Mouse (Mus musculus) midbrain, embryonic 12.5 days (tissue): ENCODE data around the gene E2f3. TPM values are rescaled to one million over a fixed set of nuclear protein-coding genes. Genes with fewer than 3 reads are reported as not detected.

Source experiments
- ATAC-seq: fragments of 200-750 bp; cut with Nextera tagmentation; 2 replicates; pipeline ENCODE4 v1.8.0; 2017; ENCODE audit warnings: low read depth, moderate TSS enrichment, moderate library complexity; ENCODE audit not compliant: low FRiP score
- H3K27ac ChIP-seq: fragments of 300-500 bp; sonication (generic); replicated peaks from 2 replicates; pipeline ENCODE4 v1.5.1; 2016; ENCODE audit warnings: mild to moderate bottlenecking
- H3K27me3 ChIP-seq: fragments of 300-500 bp; sonication (generic); 2 replicates; pipeline ENCODE4 v1.6.1; 2016; ENCODE audit warnings: mild to moderate bottlenecking
- H3K36me3 ChIP-seq: fragments of 300-500 bp; sonication (generic); 2 replicates; pipeline ENCODE4 v1.6.1; 2016
- H3K4me1 ChIP-seq: fragments of 300-500 bp; sonication (generic); 2 replicates; pipeline ENCODE4 v1.6.1; 2016
- H3K4me2 ChIP-seq: fragments of 300-500 bp; sonication (generic); replicated peaks from 2 replicates; pipeline ENCODE4 v1.6.1; 2016; ENCODE audit warnings: mild to moderate bottlenecking, moderate library complexity
- H3K4me3 ChIP-seq: fragments of 300-500 bp; sonication (generic); 2 replicates; pipeline ENCODE4 v1.5.1; 2016; ENCODE audit warnings: mild to moderate bottlenecking
- H3K9ac ChIP-seq: fragments of 300-500 bp; sonication (generic); replicated peaks from 2 replicates; pipeline ENCODE4 v1.6.1; 2016; ENCODE audit warnings: mild to moderate bottlenecking, moderate library complexity
- H3K9me3 ChIP-seq: fragments of 300-500 bp; sonication (generic); 2 replicates; pipeline ENCODE4 v1.6.1; 2016; ENCODE audit warnings: mild to moderate bottlenecking
- WGBS: fragments of 180-500 bp; shearing (Covaris S2); methylation state at CpG from one replicate; pipeline ENCODE4 v1.1.7; 2016; 5-methylcytosine and 5-hydroxymethylcytosine counted together
- polyA plus RNA-seq: library from polyadenylated mRNA; unstranded; fragments of >200 nt; fragmentation: Nextera tagmentation; extraction: Ambion mirVana; gene quantifications from 2 replicates; pipeline ENCODE4 v1.2.1, GENCODE M21; 2016

E2f3 gene
- 18.0 and 18.2 TPM in 2 replicates for polyA plus RNA-seq

DNA sequence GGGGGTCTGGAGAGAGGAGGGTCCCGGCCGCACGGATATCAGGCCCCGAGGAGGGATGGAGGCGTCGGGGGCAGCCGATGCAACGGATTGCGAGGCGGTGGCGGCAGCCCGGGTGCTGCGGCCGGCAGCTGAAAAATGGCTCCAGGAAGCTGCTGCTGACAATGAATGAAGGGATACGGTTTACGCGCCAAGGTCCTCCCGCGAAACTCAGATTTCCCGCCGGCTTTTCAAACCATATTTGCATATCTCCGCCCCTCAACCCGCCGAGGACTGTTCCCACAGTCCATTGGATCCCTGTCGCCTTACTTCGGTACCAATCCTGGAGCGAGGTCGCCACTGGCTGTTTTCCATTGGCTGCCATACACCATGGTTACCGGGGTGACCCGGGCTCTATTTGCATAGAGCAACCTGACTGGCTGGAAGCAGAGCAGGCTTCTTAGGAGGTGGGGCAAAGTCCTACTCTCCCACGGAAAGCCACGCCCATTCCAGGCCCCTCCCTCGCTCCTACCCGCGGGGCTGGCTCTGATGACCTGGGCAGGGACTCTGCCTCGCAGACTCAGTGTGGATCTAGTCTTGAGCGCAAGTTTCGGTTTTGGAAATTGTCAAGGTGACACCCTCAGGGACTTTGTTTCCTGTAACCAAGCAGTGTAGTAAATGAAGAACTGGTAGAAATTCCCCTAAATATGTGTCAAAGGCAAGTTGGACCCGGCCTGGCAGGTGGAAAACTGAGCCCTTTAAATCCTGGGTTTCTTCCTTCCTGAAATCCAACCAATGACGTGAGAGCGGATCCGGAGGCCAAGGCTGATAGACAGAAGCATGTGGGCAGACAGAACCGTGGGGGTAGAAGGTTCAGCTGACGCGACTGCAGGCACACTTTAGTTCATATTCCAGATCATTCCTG, at the start of gene E2f3:
Gene E2f3, minus strand, starts transcription at position 209 of the 901 bp plus-strand sequence.
- Histone ChIP-seq H3K4me1 (peaks cover 22% of the 10 kb centered on the region), H3K27me3 (no peaks in the 10 kb centered on the region), H3K36me3 (no peaks in the 10 kb centered on the region), H3K9ac (peak within 1 kb of the TSS; percentile 98), H3K4me3 (peak within 1 kb of the TSS; percentile 93), H3K9me3 (no peaks in the 10 kb centered on the region), H3K4me2 (peak within 1 kb of the TSS; percentile 87), H3K27ac (peak within 1 kb of the TSS; percentile 97)
- under 1% methylated on average over 45 of the region's 45 CpGs for WGBS
- ATAC-seq = peak; percentile 98

DNA sequence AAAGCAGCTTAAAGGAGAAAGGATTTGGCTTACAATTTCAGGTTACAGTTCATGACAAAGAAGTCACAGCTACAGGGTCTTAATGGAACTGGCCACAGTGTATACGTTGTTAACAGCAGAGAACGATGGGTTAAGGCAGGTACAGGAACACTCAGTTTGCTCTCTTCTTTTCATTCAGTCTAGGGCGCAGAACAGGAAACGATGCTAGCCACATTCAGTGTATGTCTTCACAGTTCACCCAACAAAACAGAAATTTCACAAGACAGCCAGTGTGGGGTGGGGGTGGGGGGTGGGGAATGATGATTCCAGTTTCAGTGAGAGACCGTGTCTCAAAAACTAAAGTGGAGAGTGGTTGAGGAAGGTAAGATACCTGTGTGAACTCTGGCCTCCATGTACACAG, 48.7 kb upstream of the E2f3 start:
- WGBS = 93% methylated on average over 5 of the region's 5 CpGs
- Histone ChIP-seq H3K9me3 (no peaks in the 10 kb centered on the region), H3K4me2 (no peak overlapping the region), H3K9ac (no peak overlapping the region), H3K4me3 (no peak overlapping the region), H3K27me3 (no peaks in the 10 kb centered on the region), H3K4me1 (no peaks in the 10 kb centered on the region), H3K36me3 (no peaks in the 10 kb centered on the region), H3K27ac (no peak overlapping the region)
- no peak for ATAC-seq

DNA sequence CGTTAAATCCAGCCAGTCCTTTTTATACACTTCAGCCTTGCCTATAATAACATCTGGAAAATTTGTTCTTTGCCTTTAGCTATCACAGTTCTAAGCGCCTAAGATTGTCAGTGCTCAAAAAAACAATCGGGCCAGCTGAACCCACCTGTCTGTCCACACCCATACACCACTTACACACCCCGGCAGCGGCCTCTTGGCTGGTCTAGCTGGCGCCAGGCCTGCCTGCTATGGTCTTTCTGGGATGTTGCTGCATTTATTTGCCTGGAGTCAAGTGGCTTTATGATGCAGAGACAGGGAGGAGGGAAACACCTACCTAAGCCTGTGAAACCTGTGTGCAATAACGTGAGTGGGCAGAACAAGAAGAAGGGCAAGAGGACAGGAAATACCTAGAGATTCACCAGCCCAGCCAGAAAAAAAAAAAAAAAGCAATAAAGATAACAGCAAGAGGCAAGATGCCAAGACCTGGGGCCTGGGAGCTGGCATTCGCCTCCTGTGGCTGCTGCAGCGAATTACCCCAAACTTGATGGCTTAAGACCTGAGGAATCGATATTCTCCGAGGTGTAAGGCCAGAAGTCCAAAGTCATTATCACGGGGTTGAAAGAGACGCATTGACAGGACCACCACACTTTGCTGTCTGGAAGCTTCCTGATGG, 45.9 kb upstream of the E2f3 start:
- Histone ChIP-seq H3K4me1 (no peaks in the 10 kb centered on the region), H3K9me3 (no peaks in the 10 kb centered on the region), H3K27me3 (no peaks in the 10 kb centered on the region), H3K27ac (no peak overlapping the region), H3K4me3 (no peak overlapping the region), H3K9ac (no peak overlapping the region), H3K36me3 (no peaks in the 10 kb centered on the region), H3K4me2 (no peak overlapping the region)
- 88% methylated on average over 13 of the region's 13 CpGs for WGBS
- no peak for ATAC-seq

DNA sequence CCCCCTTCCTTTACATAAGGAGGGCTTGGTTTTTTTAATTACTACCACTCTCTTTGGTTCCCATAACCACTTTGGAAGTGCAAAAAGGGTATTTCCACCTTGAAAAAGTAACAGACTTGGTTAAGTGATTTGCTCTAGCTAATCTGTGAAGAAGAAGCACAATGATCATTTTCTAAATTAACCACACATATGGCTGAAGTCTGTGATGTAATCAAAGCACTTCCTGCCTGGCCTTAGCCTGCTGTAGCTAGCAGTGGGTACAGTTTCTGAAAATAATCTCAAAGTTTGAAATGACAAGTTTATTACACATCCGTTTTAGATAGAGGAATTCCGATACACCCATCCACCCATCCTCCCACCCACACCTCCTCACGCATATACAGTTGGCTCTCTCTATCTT, 42.0 kb upstream of the E2f3 start:
- no peaks in the 10 kb centered on the region for H3K4me1 ChIP-seq
- no peaks in the 10 kb centered on the region for H3K36me3 ChIP-seq
- H3K9me3 ChIP-seq = no peaks in the 10 kb centered on the region
- no peak overlapping the region for H3K9ac ChIP-seq
- no peak overlapping the region for H3K27ac ChIP-seq
- WGBS = 94% methylated on average over 3 of the region's 3 CpGs
- no peak for ATAC-seq
- no peak overlapping the region for H3K4me3 ChIP-seq
- H3K4me2 ChIP-seq = no peak overlapping the region
- no peaks in the 10 kb centered on the region for H3K27me3 ChIP-seq

DNA sequence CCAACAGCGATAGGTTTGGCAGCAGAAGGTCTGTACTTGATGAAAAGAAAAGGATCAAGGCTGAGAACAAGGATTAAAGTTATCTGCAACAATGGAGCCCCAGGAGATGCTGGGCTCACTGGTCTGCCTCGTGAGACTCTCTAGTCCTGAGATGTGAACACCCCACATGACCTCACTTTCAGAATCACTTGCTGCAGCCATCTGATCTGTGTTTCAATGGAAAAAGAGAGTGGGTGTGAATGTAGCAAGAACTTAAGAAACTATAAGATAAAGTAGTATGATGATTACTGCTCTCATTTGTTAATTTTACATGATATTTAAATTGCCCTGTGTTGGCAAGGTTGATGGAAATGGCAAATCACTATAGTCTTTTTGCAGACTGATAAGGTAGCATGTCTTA, 36.6 kb upstream of the E2f3 start:
- Histone ChIP-seq H3K4me1 (no peaks in the 10 kb centered on the region), H3K36me3 (no peaks in the 10 kb centered on the region), H3K4me2 (no peak overlapping the region), H3K4me3 (no peak overlapping the region), H3K27me3 (no peaks in the 10 kb centered on the region), H3K9ac (no peak overlapping the region), H3K9me3 (no peaks in the 10 kb centered on the region), H3K27ac (no peak overlapping the region)
- WGBS = 71% methylated on average over 2 of the region's 2 CpGs
- no peak for ATAC-seq

DNA sequence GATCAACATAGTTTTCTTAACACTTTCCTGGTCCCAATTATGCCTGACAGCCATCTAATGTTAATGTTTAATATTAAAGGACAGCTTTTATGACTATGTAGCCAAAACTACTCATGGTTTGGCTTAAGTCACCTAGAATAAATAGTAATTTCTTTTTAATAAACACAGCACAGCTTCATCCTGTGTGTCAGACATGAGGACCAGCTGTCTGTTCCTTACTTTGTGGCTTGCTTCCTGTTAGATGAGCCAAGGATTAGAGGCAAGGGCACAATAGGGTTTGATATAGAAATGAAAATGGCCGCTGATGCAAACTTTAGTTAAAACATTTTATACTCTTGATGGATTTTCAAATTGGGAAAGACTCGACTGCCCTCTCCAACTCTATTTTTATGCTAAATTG, 32.7 kb upstream of the E2f3 start:
- 82% methylated on average over 2 of the region's 2 CpGs for WGBS
- Histone ChIP-seq H3K9ac (no peak overlapping the region), H3K27ac (no peak overlapping the region), H3K4me1 (no peaks in the 10 kb centered on the region), H3K4me3 (no peak overlapping the region), H3K27me3 (no peaks in the 10 kb centered on the region), H3K4me2 (no peak overlapping the region), H3K36me3 (no peaks in the 10 kb centered on the region), H3K9me3 (no peaks in the 10 kb centered on the region)
- no peak for ATAC-seq

DNA sequence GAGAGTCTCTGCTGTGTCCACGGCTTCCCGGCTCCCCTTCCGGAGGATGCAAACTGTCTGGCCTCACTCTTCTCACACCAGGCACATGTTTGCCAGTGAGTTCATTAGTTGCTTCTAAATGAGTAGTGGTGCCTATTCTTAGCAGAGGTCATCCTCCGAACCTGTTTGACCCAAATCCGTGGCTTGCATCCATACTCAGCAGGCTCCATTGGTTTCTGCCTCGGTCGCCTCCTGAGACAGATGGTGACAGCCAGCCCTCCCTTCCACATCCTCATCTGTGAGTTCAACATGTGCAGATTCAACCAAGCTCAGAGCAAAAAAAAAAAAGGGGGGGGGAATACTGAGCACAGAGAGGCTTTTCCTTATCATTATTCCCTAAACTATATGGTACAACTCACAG, 31.7 kb upstream of the E2f3 start:
- Histone ChIP-seq H3K27me3 (no peaks in the 10 kb centered on the region), H3K9ac (no peak overlapping the region), H3K4me3 (no peak overlapping the region), H3K4me1 (no peaks in the 10 kb centered on the region), H3K27ac (no peak overlapping the region), H3K9me3 (no peaks in the 10 kb centered on the region), H3K36me3 (no peaks in the 10 kb centered on the region), H3K4me2 (no peak overlapping the region)
- WGBS = 91% methylated on average over 7 of the region's 7 CpGs
- no peak for ATAC-seq

DNA sequence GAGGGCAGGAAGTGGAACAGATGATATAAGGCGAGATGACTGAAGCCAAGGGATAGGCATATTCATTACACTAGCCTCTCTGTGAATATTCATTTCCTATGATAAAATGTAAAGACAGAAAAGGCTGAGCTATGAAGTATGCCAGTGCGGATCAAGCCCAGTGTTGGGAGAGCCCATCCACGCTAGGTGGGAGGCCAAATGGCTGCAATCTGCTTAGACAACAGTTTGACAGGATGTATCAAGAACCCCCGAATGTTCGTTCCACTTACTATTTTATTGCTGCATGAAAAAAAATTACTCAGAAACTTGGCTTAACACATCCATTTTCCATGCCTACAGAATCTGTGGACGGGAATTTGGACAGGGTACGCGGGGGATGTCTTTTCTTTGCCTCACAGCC, 28.7 kb upstream of the E2f3 start:
- Histone ChIP-seq H3K9ac (no peak overlapping the region), H3K27me3 (no peaks in the 10 kb centered on the region), H3K9me3 (no peaks in the 10 kb centered on the region), H3K4me1 (no peaks in the 10 kb centered on the region), H3K27ac (no peak overlapping the region), H3K4me3 (no peak overlapping the region), H3K36me3 (no peaks in the 10 kb centered on the region), H3K4me2 (no peak overlapping the region)
- ATAC-seq = no peak
- WGBS = 95% methylated on average over 8 of the region's 8 CpGs

DNA sequence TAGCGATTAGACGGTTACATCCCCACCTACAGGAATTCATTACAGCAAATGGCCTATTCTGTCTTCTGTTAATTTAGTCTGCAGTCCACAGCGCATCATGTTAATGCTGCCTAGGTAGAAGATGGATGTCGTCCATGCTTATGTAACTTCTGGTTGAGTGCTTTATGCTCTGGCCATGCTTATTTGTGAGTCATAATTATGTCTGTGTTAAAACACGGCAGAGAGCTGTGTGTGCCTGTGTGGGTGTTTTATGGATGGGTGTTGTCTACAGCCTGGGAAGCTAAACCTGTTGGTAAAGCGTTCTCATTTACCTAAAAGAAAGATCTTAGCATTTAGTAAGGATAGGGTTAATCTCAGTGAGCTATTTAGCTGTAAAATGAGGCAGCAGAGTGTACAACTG, 26.4 kb upstream of the E2f3 start:
- no peaks in the 10 kb centered on the region for H3K9me3 ChIP-seq
- ATAC-seq = no peak
- H3K27ac ChIP-seq = no peak overlapping the region
- no peak overlapping the region for H3K9ac ChIP-seq
- 88% methylated on average over 6 of the region's 6 CpGs for whole genome bisulfite sequencing
- no peaks in the 10 kb centered on the region for H3K36me3 ChIP-seq
- no peak overlapping the region for H3K4me3 ChIP-seq
- no peaks in the 10 kb centered on the region for H3K4me1 ChIP-seq
- H3K27me3 ChIP-seq = no peaks in the 10 kb centered on the region
- no peak overlapping the region for H3K4me2 ChIP-seq

DNA sequence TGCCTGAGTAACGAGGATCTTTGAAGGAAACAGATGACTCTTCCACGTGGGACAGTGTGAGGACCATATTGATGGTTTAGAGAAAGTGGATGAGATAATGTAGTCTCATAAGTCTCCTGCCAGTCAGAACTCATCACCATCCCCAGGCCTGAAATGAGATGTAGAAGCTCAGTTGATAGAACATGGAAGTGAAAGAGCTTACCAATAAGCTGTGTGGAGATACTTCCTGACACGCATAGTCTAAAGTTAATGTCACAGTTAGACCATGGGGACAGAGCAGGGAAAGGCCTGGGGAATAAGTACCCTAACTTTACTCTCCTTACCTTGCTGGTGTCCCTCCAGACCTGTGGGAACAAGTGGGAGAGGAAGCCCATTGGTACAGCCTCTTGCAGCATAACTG, 22.9 kb upstream of the E2f3 start:
- H3K4me1 ChIP-seq = no peaks in the 10 kb centered on the region
- H3K27me3 ChIP-seq = no peaks in the 10 kb centered on the region
- H3K4me3 ChIP-seq = no peak overlapping the region
- no peak overlapping the region for H3K9ac ChIP-seq
- no peak overlapping the region for H3K4me2 ChIP-seq
- H3K9me3 ChIP-seq = no peaks in the 10 kb centered on the region
- 85% methylated on average over 3 of the region's 3 CpGs for WGBS
- ATAC-seq = no peak
- no peak overlapping the region for H3K27ac ChIP-seq
- no peaks in the 10 kb centered on the region for H3K36me3 ChIP-seq

DNA sequence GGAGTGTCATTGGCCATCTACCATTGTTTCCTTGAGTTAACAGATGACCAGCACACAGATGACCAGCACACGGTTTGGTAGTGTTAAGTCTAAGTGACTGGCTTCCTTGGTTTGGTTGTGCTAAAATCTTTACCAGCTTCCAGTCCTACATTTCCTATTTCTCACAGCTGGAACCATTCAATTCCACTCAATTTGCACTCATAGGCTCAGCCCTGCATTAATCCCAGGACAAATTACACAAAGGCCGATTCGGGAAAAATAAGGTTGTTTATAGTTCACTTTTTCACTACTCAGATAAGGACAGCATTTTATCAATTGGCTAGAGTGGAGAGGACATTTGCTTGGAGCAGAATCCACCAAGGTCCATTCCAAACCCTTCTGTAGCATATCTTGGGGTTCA, 19.6 kb upstream of the E2f3 start:
- no peak overlapping the region for H3K27ac ChIP-seq
- no peaks in the 10 kb centered on the region for H3K9me3 ChIP-seq
- H3K27me3 ChIP-seq = no peaks in the 10 kb centered on the region
- H3K9ac ChIP-seq = no peak overlapping the region
- ATAC-seq = no peak
- no peaks in the 10 kb centered on the region for H3K4me1 ChIP-seq
- WGBS = 94% methylated on average over 3 of the region's 3 CpGs
- no peak overlapping the region for H3K4me3 ChIP-seq
- no peak overlapping the region for H3K4me2 ChIP-seq
- H3K36me3 ChIP-seq = no peaks in the 10 kb centered on the region

DNA sequence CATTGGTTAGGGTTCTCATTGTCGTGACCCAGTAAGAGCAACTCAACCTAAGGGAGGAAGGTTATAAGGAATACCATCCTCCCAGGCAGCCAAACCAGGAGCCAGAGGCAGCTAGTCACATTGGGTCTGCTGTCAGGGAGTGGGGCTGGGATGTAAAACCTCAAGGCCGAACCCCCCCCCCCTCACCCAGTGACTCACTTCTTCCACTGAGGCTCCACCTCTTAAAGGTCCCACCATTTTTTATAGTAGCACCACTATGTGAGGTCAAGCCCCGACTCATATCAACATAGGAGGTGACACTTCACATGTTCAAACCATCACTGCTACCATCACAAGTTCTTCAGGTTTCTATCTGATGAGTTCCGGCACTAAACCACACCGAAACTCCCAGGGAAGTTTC, 19.0 kb upstream of the E2f3 start:
- Histone ChIP-seq H3K4me3 (no peak overlapping the region), H3K4me1 (no peaks in the 10 kb centered on the region), H3K27me3 (no peaks in the 10 kb centered on the region), H3K36me3 (no peaks in the 10 kb centered on the region), H3K9me3 (no peaks in the 10 kb centered on the region), H3K4me2 (no peak overlapping the region), H3K27ac (no peak overlapping the region), H3K9ac (no peak overlapping the region)
- ATAC-seq = no peak
- 91% methylated on average over 5 of the region's 5 CpGs for WGBS
